Mouse (Mus musculus) CD4-positive, CD25-positive, alpha-beta regulatory T cell, adult 2 months (primary cell): ENCODE measurements around the gene Phb.

Experiments used
- DNase-seq: peaks from one replicate; pipeline ENCODE4 v3.0.0-alpha.2; 2012; ENCODE audit warnings: low read depth, low spot score

Gene Phb

GRCm38 (mm10) chr11:95710478-95710877, 43.7 kb downstream of the Phb start:
- no peak for DNase-seq

GRCm38 (mm10) chr11:95712085-95712562, 45.4 kb downstream of the Phb start:
- DNase-seq: no peak

- DNase-seq: peak; percentile 97
Observed at GRCm38 (mm10) chr11:95712563-95713224, 45.9 kb downstream of the Phb start, which contains the start of gene Zfp652. Gene Zfp652 (plus strand): TSS chr11:95712673.

- DNase-seq: peak; percentile 77
Observed at GRCm38 (mm10) chr11:95713225-95713810, 46.6 kb downstream of the Phb start.

- DNase-seq: peak; percentile 65
Observed at GRCm38 (mm10) chr11:95713811-95714241, 47.1 kb downstream of the Phb start.

GRCm38 (mm10) chr11:95714411-95714810, 47.7 kb downstream of the Phb start:
- peak; percentile 33 for DNase-seq

- no peak for DNase-seq
Observed at GRCm38 (mm10) chr11:95716136-95716535, 49.4 kb downstream of the Phb start.

GRCm38 (mm10) chr11:95719356-95719755, 52.6 kb downstream of the Phb start:
- DNase-seq: no peak

GRCm38 (mm10) chr11:95723287-95723686, 56.5 kb downstream of the Phb start, which contains the start of gene B130006D01Rik:
Gene B130006D01Rik (plus strand): TSS chr11:95723587.
- DNase-seq: no peak

- no peak for DNase-seq
Observed at GRCm38 (mm10) chr11:95724466-95724865, 57.7 kb downstream of the Phb start.

GRCm38 (mm10) chr11:95726156-95726555, 59.4 kb downstream of the Phb start:
- DNase-seq: no peak

- no peak for DNase-seq
Observed at GRCm38 (mm10) chr11:95727947-95728346, 61.2 kb downstream of the Phb start.

- peak; percentile 51 for DNase-seq
Observed at GRCm38 (mm10) chr11:95728916-95729907, 62.5 kb downstream of the Phb start.
